Mouse (Mus musculus) megakaryocyte, adult 5-6 weeks (primary cell): ENCODE measurements around the gene Alg13. TPM values are rescaled to one million over a fixed set of nuclear protein-coding genes. Genes with fewer than 3 reads are reported as not detected.

ENCODE experiments used
- total RNA-seq, 2 experiments: library from RNA; stranded (forward) in 1 of 2; stranded (reverse) in 1 of 2; fragments of 153-499, 151-499 nt in 1 of 2; fragments of 221-1000, 200-1000 nt in 1 of 2; gene quantifications; 2 replicates each; pipeline versions ENCODE4 v1.2.3 to v1.2.4; 2015 to 2017

Alg13 gene
- total RNA-seq, 2 experiments from 2014 or later = 14.3 to 27.1 TPM

Other genes with a start within 250 kb of the Alg13 start
- not detected in 2 replicates for gene A730046J19Rik, start 164.1 kb upstream of the Alg13 start, total RNA-seq (2015)
- not detected in 2 replicates for gene A730046J19Rik, start 164.1 kb upstream of the Alg13 start, total RNA-seq (2017)
- gene Trpc5os, start 138.8 kb downstream of the Alg13 start, total RNA-seq (2015) = not detected in 2 replicates
- gene Trpc5os, start 138.8 kb downstream of the Alg13 start, total RNA-seq (2017) = not detected in 2 replicates